Mouse (Mus musculus) lung, embryonic 16.5 days (tissue): ENCODE data around the gene Camk2d. TPM values are rescaled to one million over a fixed set of nuclear protein-coding genes. Genes with fewer than 3 reads are reported as not detected.

ENCODE experiments used
- ATAC-seq: fragments of 200-750 bp; cut with Nextera tagmentation; 2 replicates; pipeline ENCODE4 v1.8.0; 2017; ENCODE audit warnings: low read depth, mild to moderate bottlenecking, moderate library complexity
- H3K27ac ChIP-seq: fragments of 300-500 bp; sonication (generic); 2 replicates; pipeline ENCODE4 v1.5.1; 2014; ENCODE audit warnings: mild to moderate bottlenecking, control low read depth, low read length
- H3K27me3 ChIP-seq: fragments of 300-500 bp; sonication (generic); 2 replicates; pipeline ENCODE4 v1.6.1; 2014; ENCODE audit warnings: low read depth, low read length, mixed read lengths; ENCODE audit not compliant: control insufficient read depth, insufficient read depth
- H3K36me3 ChIP-seq: fragments of 300-500 bp; sonication (generic); 2 replicates; pipeline ENCODE4 v1.6.1; 2014; ENCODE audit warnings: low read length; ENCODE audit not compliant: control insufficient read depth, insufficient read depth
- H3K4me1 ChIP-seq: fragments of 300-500 bp; sonication (generic); replicated peaks from 2 replicates; pipeline ENCODE4 v1.6.1; 2014; ENCODE audit warnings: low read length, mixed read lengths; ENCODE audit not compliant: control insufficient read depth, insufficient read depth
- H3K4me2 ChIP-seq: fragments of 300-500 bp; sonication (generic); 2 replicates; pipeline ENCODE4 v1.6.1; 2014; ENCODE audit warnings: low read depth, low read length, control low read depth
- H3K4me3 ChIP-seq: fragments of 300-500 bp; sonication (generic); 2 replicates; pipeline ENCODE4 v1.5.1; 2014; ENCODE audit warnings: mild to moderate bottlenecking, low read length, control low read depth
- H3K9ac ChIP-seq: fragments of 300-500 bp; sonication (generic); 2 replicates; pipeline ENCODE4 v1.6.1; 2014; ENCODE audit warnings: low read length, control low read depth
- H3K9me3 ChIP-seq: fragments of 300-500 bp; sonication (generic); 2 replicates; pipeline ENCODE4 v1.6.1; 2016; ENCODE audit warnings: low read length; ENCODE audit not compliant: control insufficient read depth
- WGBS: fragments of 180-500 bp; shearing (Covaris S2); extraction: QIAGEN DNeasy Blood & Tissue Kit; methylation state at CpG from one replicate; pipeline ENCODE4 v1.1.7; 2014; 5-methylcytosine and 5-hydroxymethylcytosine counted together
- polyA plus RNA-seq: library from polyadenylated mRNA; unstranded; fragments of >200 nt; fragmentation: Nextera tagmentation; extraction: Ambion mirVana; gene quantifications from 2 replicates; pipeline ENCODE4 v1.2.1, GENCODE M21; 2015

Gene Camk2d
- polyA plus RNA-seq, 1 experiment from 2014 or later = 34.3 TPM

DNA sequence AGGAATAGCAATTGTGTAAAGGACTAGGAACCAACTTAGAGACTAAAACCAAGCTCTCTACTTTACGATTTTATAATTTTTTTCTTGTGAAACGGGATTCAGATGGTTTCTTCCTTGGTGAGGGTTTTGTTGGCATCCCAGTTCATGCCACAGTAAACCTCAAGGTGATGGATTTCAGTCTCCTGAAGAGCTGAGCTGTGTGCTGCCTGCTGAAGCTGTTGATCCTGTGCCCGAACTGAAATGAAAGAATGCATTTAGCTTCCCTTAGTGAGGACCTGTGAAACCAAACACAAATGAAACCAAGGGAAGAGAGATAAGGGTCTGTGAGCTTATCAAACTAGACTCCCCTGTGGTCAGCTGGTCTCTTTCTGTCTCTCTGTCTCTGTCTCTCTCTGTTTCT lies 103.6 kb downstream of the Camk2d start:
- no peak overlapping the region for H3K4me2 ChIP-seq
- no peaks in the 10 kb centered on the region for H3K27me3 ChIP-seq
- no peak overlapping the region for H3K4me3 ChIP-seq
- ATAC-seq = no peak
- no peaks in the 10 kb centered on the region for H3K9me3 ChIP-seq
- WGBS = 65% methylated on average over 3 of the region's 3 CpGs
- H3K9ac ChIP-seq = no peak overlapping the region
- no peaks in the 10 kb centered on the region for H3K36me3 ChIP-seq
- peaks cover 7% of the 10 kb centered on the region for H3K4me1 ChIP-seq
- H3K27ac ChIP-seq = no peak overlapping the region

DNA sequence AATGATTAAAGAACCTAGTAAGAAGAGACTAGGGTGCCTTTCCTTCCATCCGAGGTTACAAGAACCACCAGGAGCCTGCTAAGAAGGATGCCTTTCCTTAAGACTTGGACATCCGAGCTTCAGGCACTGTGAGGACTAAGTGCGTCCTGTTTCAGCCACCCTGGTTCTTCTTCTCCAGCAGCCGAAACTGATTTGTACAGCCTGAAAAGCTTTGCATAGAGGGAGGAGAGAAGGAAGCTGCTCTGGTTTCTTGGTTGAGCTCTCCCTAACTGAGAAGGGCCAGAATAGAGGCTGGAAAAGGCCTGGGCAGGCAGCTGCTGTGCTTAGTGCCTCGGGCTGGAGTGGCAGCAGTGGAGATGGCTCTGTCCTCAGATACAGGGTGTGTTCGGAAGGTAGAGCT lies 105.0 kb downstream of the Camk2d start:
- no peak for ATAC-seq
- H3K36me3 ChIP-seq = no peaks in the 10 kb centered on the region
- no peaks in the 10 kb centered on the region for H3K4me1 ChIP-seq
- H3K27ac ChIP-seq = no peak overlapping the region
- no peak overlapping the region for H3K9ac ChIP-seq
- H3K4me2 ChIP-seq = no peak overlapping the region
- no peak overlapping the region for H3K4me3 ChIP-seq
- WGBS = 68% methylated on average over 6 of the region's 6 CpGs
- H3K9me3 ChIP-seq = no peaks in the 10 kb centered on the region
- H3K27me3 ChIP-seq = no peaks in the 10 kb centered on the region

DNA sequence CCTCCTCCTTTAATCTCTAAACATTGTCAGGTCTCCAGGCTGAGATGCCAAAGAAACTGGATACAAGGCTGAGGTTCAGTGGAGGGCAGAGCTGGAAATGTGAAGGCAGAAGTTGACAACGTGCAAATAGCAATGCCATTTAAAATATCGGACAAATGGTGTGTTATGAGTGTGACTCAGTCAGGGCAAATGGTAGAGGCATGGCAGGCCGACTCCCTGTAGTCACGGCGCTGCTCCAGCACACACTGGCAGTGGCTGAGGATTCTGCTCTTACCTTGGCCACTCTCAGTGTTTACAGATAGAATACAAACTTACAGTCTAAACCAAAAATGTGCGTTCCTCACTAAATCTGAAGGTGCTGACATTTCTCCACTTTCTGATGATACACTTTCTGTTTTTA lies 105.5 kb downstream of the Camk2d start:
- no peak overlapping the region for H3K9ac ChIP-seq
- H3K4me2 ChIP-seq = no peak overlapping the region
- H3K27ac ChIP-seq = 0 out of 2 replicates have a peak overlapping the region, but pooled peaks have one; percentile 6
- H3K4me1 ChIP-seq = no peaks in the 10 kb centered on the region
- no peaks in the 10 kb centered on the region for H3K27me3 ChIP-seq
- no peaks in the 10 kb centered on the region for H3K36me3 ChIP-seq
- no peak for ATAC-seq
- no peaks in the 10 kb centered on the region for H3K9me3 ChIP-seq
- H3K4me3 ChIP-seq = no peak overlapping the region
- 52% methylated on average over 6 of the region's 6 CpGs for WGBS

DNA sequence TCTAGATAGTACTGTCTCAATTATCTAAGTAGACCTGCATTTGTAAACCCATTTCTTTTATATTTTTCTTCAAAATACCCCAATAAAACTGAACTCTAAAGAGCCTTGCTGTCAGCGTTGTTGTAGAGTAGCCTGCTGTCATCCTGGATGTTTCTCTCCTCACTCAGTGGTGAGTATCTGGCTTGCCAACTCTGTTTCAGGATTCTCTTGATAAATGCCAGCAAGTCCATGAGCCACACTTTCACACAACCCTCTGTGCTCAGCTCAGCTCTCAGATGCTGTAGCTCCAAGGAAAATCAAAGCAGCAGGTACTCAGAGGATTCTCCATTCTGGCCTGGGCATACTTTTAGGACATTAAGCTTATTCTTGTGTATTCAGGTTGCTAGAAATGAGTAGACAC lies 109.4 kb downstream of the Camk2d start:
- Histone ChIP-seq H3K27me3 (no peaks in the 10 kb centered on the region), H3K4me2 (no peak overlapping the region), H3K9ac (no peak overlapping the region), H3K36me3 (no peaks in the 10 kb centered on the region), H3K27ac (no peak overlapping the region), H3K4me1 (no peaks in the 10 kb centered on the region), H3K9me3 (no peaks in the 10 kb centered on the region), H3K4me3 (no peak overlapping the region)
- ATAC-seq = no peak
- WGBS = 74% methylated on average over 1 of the region's 1 CpGs

DNA sequence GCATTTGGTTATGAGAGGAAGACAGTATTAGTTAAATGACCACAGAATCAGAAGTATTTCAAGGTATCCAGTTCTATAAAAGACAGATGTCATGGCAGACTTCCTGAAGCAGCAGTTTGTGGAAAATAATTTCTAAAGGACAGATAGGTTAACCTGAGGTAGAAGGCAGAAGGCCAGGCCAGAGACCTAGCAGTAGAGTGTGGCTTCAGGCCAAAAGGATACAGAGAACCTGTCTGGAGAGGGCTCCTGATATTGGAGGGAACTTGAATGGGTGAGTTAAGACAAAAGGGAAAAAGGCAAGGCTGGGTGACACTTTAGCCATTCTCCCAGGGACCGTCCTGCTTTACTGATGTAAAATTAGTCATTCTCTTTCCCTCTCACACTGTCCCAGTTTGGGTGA lies 118.2 kb downstream of the Camk2d start:
- H3K4me1 ChIP-seq = no peaks in the 10 kb centered on the region
- H3K4me2 ChIP-seq = no peak overlapping the region
- H3K36me3 ChIP-seq = no peaks in the 10 kb centered on the region
- H3K9me3 ChIP-seq = no peaks in the 10 kb centered on the region
- H3K27ac ChIP-seq = no peak overlapping the region
- no peak overlapping the region for H3K9ac ChIP-seq
- no peak overlapping the region for H3K4me3 ChIP-seq
- WGBS = 90% methylated on average over 1 of the region's 1 CpGs
- ATAC-seq = no peak
- no peaks in the 10 kb centered on the region for H3K27me3 ChIP-seq

DNA sequence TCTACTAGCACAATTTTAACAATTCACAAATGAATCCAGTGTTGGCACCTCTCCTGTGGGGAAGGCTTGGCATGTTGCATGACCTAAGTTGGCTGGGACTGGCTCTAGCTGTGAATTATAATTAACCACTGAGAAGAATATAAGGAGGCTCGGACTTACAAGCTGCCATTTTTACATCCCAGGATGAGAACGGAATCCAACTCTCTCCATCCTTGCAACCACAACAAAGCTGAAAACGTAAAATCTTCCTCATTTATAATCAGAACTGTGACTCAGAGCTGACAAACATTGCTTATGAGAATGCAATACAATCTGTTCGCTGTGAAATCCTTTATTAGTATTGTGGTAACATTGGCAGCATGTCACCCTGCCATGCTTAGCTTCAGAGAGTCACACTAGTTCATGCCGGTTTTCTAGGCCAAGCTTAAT lies 126.9 kb downstream of the Camk2d start:
- H3K9me3 ChIP-seq = no peaks in the 10 kb centered on the region
- no peaks in the 10 kb centered on the region for H3K36me3 ChIP-seq
- no peak overlapping the region for H3K4me2 ChIP-seq
- ATAC-seq = no peak
- H3K27me3 ChIP-seq = no peaks in the 10 kb centered on the region
- no peak overlapping the region for H3K9ac ChIP-seq
- 83% methylated on average over 5 of the region's 5 CpGs for WGBS
- H3K27ac ChIP-seq = no peak overlapping the region
- H3K4me3 ChIP-seq = no peak overlapping the region
- no peaks in the 10 kb centered on the region for H3K4me1 ChIP-seq

DNA sequence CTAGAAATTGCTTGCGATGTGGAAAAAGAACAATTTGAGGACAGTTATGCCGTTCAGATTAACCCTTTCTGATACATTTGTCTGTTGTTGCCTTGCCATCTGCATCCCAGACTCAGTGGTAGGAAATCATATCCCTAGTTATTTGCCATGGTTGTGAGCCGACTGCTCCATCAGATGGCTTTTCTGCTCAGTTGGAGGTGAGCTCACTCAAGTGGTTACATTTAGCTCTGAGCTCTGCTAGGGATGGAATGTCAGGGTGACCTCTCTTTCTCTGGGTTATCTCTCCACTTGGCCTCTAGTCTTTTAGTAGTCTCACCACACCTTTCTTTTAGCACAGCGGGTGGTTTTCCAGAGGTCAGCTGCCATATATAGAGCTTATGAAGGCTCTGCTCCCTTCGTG lies 127.4 kb downstream of the Camk2d start:
- H3K4me3 ChIP-seq = no peak overlapping the region

DNA sequence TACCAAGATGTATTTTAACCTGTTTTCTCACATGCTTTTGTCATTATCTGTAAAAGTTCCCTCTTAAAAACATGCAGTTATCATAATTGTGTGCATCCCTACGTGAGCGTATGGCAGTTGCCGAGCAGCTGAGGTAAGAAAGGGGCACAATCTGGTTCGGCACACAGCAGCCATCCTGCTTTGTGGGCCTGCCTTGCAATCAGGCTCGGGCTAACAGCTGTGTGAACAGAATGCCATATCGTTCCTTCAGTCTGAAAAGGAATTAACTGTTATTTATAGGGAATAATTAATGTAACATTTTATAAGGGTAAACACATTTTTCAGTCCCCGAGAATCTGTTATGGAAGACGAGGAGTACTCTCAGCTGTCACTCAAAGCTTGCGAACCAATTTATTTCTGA lies 129.5 kb downstream of the Camk2d start:
- Histone ChIP-seq H3K36me3 (no peaks in the 10 kb centered on the region), H3K27ac (no peak overlapping the region), H3K4me2 (no peak overlapping the region), H3K9ac (no peak overlapping the region), H3K9me3 (no peaks in the 10 kb centered on the region), H3K4me3 (no peak overlapping the region), H3K27me3 (no peaks in the 10 kb centered on the region), H3K4me1 (no peaks in the 10 kb centered on the region)
- 81% methylated on average over 9 of the region's 9 CpGs for WGBS
- no peak for ATAC-seq

More for the DNA sequence above, 127.4 kb downstream of the Camk2d start:
- H3K27ac ChIP-seq = no peak overlapping the region
- H3K4me2 ChIP-seq = no peak overlapping the region
- no peaks in the 10 kb centered on the region for H3K36me3 ChIP-seq
- no peak overlapping the region for H3K9ac ChIP-seq
- no peaks in the 10 kb centered on the region for H3K4me1 ChIP-seq
- WGBS = 59% methylated on average over 5 of the region's 5 CpGs
- ATAC-seq = no peak
- H3K9me3 ChIP-seq = no peaks in the 10 kb centered on the region
- no peaks in the 10 kb centered on the region for H3K27me3 ChIP-seq

DNA sequence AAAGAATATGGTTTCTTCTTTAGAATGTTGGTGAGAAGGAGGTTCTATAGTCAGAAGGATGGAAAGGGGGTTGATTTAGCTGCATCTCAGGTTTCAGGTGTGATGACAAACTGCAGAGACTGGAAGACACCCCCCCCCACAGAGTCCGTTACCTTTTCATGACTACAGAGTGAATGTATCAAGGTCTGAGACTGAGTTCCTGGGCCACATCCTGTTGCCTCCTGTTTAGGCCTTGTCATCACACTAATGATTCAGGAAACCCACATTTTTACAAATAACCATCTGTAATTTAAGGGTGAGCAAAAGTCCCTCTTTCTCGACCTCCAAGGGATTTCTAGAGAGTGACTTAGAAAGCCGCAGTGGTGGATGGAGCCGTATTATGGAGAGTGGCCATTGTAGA lies 131.3 kb downstream of the Camk2d start:
- 94% methylated on average over 4 of the region's 4 CpGs for whole genome bisulfite sequencing
- ATAC-seq = no peak
- H3K4me3 ChIP-seq = no peak overlapping the region
- no peak overlapping the region for H3K27ac ChIP-seq
- no peaks in the 10 kb centered on the region for H3K4me1 ChIP-seq
- H3K9ac ChIP-seq = no peak overlapping the region
- no peaks in the 10 kb centered on the region for H3K27me3 ChIP-seq
- no peaks in the 10 kb centered on the region for H3K9me3 ChIP-seq
- H3K4me2 ChIP-seq = no peak overlapping the region
- no peaks in the 10 kb centered on the region for H3K36me3 ChIP-seq

DNA sequence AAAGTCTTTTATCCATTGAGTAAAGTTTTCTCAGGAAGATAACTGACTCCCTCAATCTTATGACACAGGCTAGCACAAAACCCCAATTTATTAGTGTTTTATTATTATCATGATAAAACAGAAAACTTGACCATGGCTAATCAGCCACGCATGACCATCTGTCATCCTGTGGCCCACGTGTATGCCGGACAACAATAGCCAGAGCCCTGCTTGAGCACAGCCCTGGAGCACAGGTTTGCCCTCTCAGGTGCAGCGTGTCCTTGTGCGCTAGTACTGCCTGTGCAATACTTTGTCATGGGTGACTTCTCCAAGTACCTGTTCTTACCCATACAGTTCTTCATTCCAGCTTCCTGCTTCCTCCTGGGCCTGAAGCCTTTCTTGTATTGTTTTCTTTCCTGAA lies 134.3 kb downstream of the Camk2d start:
- ATAC-seq = no peak
- no peaks in the 10 kb centered on the region for H3K4me1 ChIP-seq
- no peak overlapping the region for H3K9ac ChIP-seq
- H3K27ac ChIP-seq = no peak overlapping the region
- 94% methylated on average over 5 of the region's 5 CpGs for WGBS
- H3K4me3 ChIP-seq = no peak overlapping the region
- H3K9me3 ChIP-seq = no peaks in the 10 kb centered on the region
- no peaks in the 10 kb centered on the region for H3K27me3 ChIP-seq
- no peaks in the 10 kb centered on the region for H3K36me3 ChIP-seq
- H3K4me2 ChIP-seq = no peak overlapping the region
